Mouse (Mus musculus) hindbrain, postnatal 0 days (tissue): ENCODE results near the gene Itpr1. TPM values are rescaled to one million over a fixed set of nuclear protein-coding genes. Genes with fewer than 3 reads are reported as not detected.

ENCODE experiments used
- ATAC-seq: fragments of 200-750 bp; cut with Nextera tagmentation; 2 replicates; pipeline ENCODE4 v1.8.0; 2017; ENCODE audit warnings: mild to moderate bottlenecking, moderate TSS enrichment, moderate library complexity
- DNase-seq: peaks from one replicate; pipeline ENCODE4 v3.0.0-alpha.2; 2015; ENCODE audit warnings: low spot score
- H3K27ac ChIP-seq: fragments of 300-500 bp; sonication (generic); 2 replicates; pipeline ENCODE4 v1.5.1; 2014; ENCODE audit warnings: mild to moderate bottlenecking
- H3K27me3 ChIP-seq: fragments of 300-500 bp; sonication (generic); 2 replicates; pipeline ENCODE4 v1.6.1; 2014; ENCODE audit warnings: low read length, mixed read lengths; ENCODE audit not compliant: insufficient read depth
- H3K36me3 ChIP-seq: fragments of 300-500 bp; sonication (generic); 2 replicates; pipeline ENCODE4 v1.6.1; 2014; ENCODE audit warnings: low read length, mixed read lengths; ENCODE audit not compliant: insufficient read depth
- H3K4me1 ChIP-seq: fragments of 300-500 bp; sonication (generic); 2 replicates; pipeline ENCODE4 v1.6.1; 2014; ENCODE audit warnings: antibody characterized with exemption, low read length, mixed read lengths; ENCODE audit not compliant: insufficient read depth
- H3K4me2 ChIP-seq: fragments of 300-500 bp; sonication (generic); 2 replicates; pipeline ENCODE4 v1.6.1; 2014; ENCODE audit warnings: low read depth, mild to moderate bottlenecking, low read length, moderate library complexity, mixed read lengths
- H3K4me3 ChIP-seq: fragments of 300-500 bp; sonication (generic); 2 replicates; pipeline ENCODE4 v1.5.1; 2014; ENCODE audit warnings: low read length
- H3K9ac ChIP-seq: fragments of 300-500 bp; sonication (generic); replicated peaks from 2 replicates; pipeline ENCODE4 v1.6.1; 2014; ENCODE audit warnings: mild to moderate bottlenecking, low read length, moderate library complexity, mixed read lengths
- H3K9me3 ChIP-seq: fragments of 300-500 bp; sonication (generic); 2 replicates; pipeline ENCODE4 v1.6.1; 2016; ENCODE audit warnings: low read length, mixed read lengths
- CTCF ChIP-seq: IDR thresholded peaks from 2 replicates; pipeline ENCODE4 v1.5.1; 2016; ENCODE audit warnings: antibody characterized with exemption, control low read depth, low read depth
- WGBS: fragments of 180-500 bp; shearing (Covaris S2); extraction: QIAGEN DNeasy Blood & Tissue Kit; methylation state at CpG from one replicate; pipeline ENCODE4 v1.1.7; 2014; 5-methylcytosine and 5-hydroxymethylcytosine counted together
- polyA plus RNA-seq: library from polyadenylated mRNA; unstranded; fragments of >200 nt; fragmentation: Nextera tagmentation; extraction: Ambion mirVana; gene quantifications from 2 replicates; pipeline ENCODE4 v1.2.1, GENCODE M21; 2015
- total RNA-seq: library from RNA; depleted of rRNA; stranded (reverse); fragments of >200 nt; gene quantifications from 2 replicates; pipeline ENCODE4 v1.2.3, GENCODE M21; 2014

Gene Itpr1
- total and polyA plus RNA-seq, 2 experiments from 2014 or later: 7.2 to 47.1 TPM

GRCm38 (mm10) chr6:108493753-108494152 lies 280.9 kb downstream of the Itpr1 start:
- Histone ChIP-seq H3K27ac (no peak overlapping the region), H3K27me3 (no peaks in the 10 kb centered on the region), H3K9ac (no peak overlapping the region), H3K4me2 (no peak overlapping the region), H3K9me3 (no peaks in the 10 kb centered on the region), H3K36me3 (no peaks in the 10 kb centered on the region), H3K4me1 (peaks cover 6% of the 10 kb centered on the region; the same call in 1 of the 2 replicates), H3K4me3 (no peak overlapping the region)
- TF ChIP-seq CTCF: no peak
- ATAC-seq (no peak), DNase-seq (no peak)
- 85% methylated on average over 16 of the region's 16 CpGs for WGBS

GRCm38 (mm10) chr6:108494185-108494804 lies 281.4 kb downstream of the Itpr1 start:
- no peaks in the 10 kb centered on the region for H3K9me3 ChIP-seq
- H3K4me2 ChIP-seq: no peak overlapping the region
- no peak overlapping the region for H3K9ac ChIP-seq
- H3K27me3 ChIP-seq: no peaks in the 10 kb centered on the region
- ATAC-seq (no peak), DNase-seq (peak; percentile 61)
- no peak for TF ChIP-seq CTCF
- peaks cover 6% of the 10 kb centered on the region; the same call in 1 of the 2 replicates for H3K4me1 ChIP-seq
- H3K27ac ChIP-seq: no peak overlapping the region
- 40% methylated on average over 10 of the region's 10 CpGs for WGBS
- H3K36me3 ChIP-seq: no peaks in the 10 kb centered on the region
- no peak overlapping the region for H3K4me3 ChIP-seq

GRCm38 (mm10) chr6:108494994-108495393 lies 282.1 kb downstream of the Itpr1 start:
- Histone ChIP-seq H3K9me3 (no peaks in the 10 kb centered on the region), H3K4me1 (peaks cover 6% of the 10 kb centered on the region; the same call in 1 of the 2 replicates), H3K36me3 (no peaks in the 10 kb centered on the region), H3K27me3 (no peaks in the 10 kb centered on the region), H3K9ac (no peak overlapping the region), H3K4me3 (no peak overlapping the region), H3K27ac (no peak overlapping the region), H3K4me2 (no peak overlapping the region)
- 79% methylated on average over 6 of the region's 6 CpGs for WGBS
- ATAC-seq: no peak
- DNase-seq: no peak
- TF ChIP-seq CTCF: no peak

- DNase-seq (no peak), ATAC-seq (no peak)
- 88% methylated on average over 7 of the region's 7 CpGs for WGBS
- no peak overlapping the region for H3K4me3 ChIP-seq
- H3K27me3 ChIP-seq: no peaks in the 10 kb centered on the region
- peaks cover 6% of the 10 kb centered on the region; the same call in 1 of the 2 replicates for H3K4me1 ChIP-seq
- no peak overlapping the region for H3K27ac ChIP-seq
- no peaks in the 10 kb centered on the region for H3K36me3 ChIP-seq
- H3K9me3 ChIP-seq: no peaks in the 10 kb centered on the region
- H3K9ac ChIP-seq: no peak overlapping the region
- no peak overlapping the region for H3K4me2 ChIP-seq
- TF ChIP-seq CTCF: no peak
Measured at GRCm38 (mm10) chr6:108498070-108498469, 285.2 kb downstream of the Itpr1 start.

- no peaks in the 10 kb centered on the region for H3K4me1 ChIP-seq
- WGBS: 95% methylated on average over 5 of the region's 5 CpGs
- H3K9me3 ChIP-seq: no peaks in the 10 kb centered on the region
- DNase-seq (no peak), ATAC-seq (no peak)
- H3K27ac ChIP-seq: no peak overlapping the region
- H3K4me3 ChIP-seq: no peak overlapping the region
- TF ChIP-seq CTCF: no peak
- no peaks in the 10 kb centered on the region for H3K36me3 ChIP-seq
- no peaks in the 10 kb centered on the region for H3K27me3 ChIP-seq
- H3K9ac ChIP-seq: no peak overlapping the region
- H3K4me2 ChIP-seq: no peak overlapping the region
Measured at GRCm38 (mm10) chr6:108503651-108504050, 290.8 kb downstream of the Itpr1 start.

- Histone ChIP-seq H3K9me3 (no peaks in the 10 kb centered on the region), H3K27ac (no peak overlapping the region), H3K4me2 (no peak overlapping the region), H3K36me3 (no peaks in the 10 kb centered on the region), H3K9ac (no peak overlapping the region), H3K4me3 (no peak overlapping the region), H3K27me3 (no peaks in the 10 kb centered on the region), H3K4me1 (no peaks in the 10 kb centered on the region)
- TF ChIP-seq CTCF: no peak
- DNase-seq: no peak
- whole genome bisulfite sequencing: 81% methylated on average over 7 of the region's 7 CpGs
- ATAC-seq: no peak
Measured at GRCm38 (mm10) chr6:108504717-108505116, 291.8 kb downstream of the Itpr1 start.

- Histone ChIP-seq H3K4me2 (no peak overlapping the region), H3K27me3 (no peaks in the 10 kb centered on the region), H3K9me3 (no peaks in the 10 kb centered on the region), H3K27ac (no peak overlapping the region), H3K4me3 (no peak overlapping the region), H3K4me1 (no peaks in the 10 kb centered on the region), H3K9ac (no peak overlapping the region), H3K36me3 (no peaks in the 10 kb centered on the region)
- DNase-seq: no peak
- no peak for TF ChIP-seq CTCF
- no peak for ATAC-seq
- WGBS: 96% methylated on average over 3 of the region's 3 CpGs
Measured at GRCm38 (mm10) chr6:108506161-108506560, 293.3 kb downstream of the Itpr1 start.
